Mouse (Mus musculus) monocyte, adult 59 days (primary cell): ENCODE measurements around the gene Csl. TPM values are rescaled to one million over a fixed set of nuclear protein-coding genes. Genes with fewer than 3 reads are reported as not detected.

Experiments
- total RNA-seq, 2 experiments: library from RNA; stranded (reverse); gene quantifications; one replicate each; pipeline ENCODE4 v1.2.4; 2023

Gene Csl
- total RNA-seq, result under 1 TPM in 1 of 2 experiments, not detected in 1; 0.43 TPM

DNA sequence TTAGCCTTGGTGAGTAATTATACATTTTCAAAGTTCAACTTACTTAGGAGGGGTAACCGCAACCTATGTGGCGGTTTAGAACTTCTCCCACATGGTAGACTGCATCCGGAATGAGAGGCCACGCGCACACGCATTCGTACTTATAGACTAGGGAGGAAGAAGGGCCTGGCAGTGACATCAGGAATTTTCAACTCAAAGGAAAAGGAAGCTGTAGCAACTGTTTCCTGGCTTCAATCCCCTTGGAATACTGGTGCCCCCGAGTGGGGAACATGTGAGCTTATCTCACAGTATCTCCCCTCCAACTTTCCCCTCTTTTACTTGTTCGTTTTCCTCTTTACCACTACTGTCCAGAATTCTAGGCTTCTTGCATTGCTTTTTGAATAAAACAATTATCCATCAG, at the start of gene Csl:
Gene Csl, minus strand, starts transcription at position 101 of the 400 bp plus-strand sequence.

